Mouse (Mus musculus): ENCODE measurements around the gene Wdr95. TPM values are rescaled to one million over a fixed set of nuclear protein-coding genes. Genes with fewer than 3 reads are reported as not detected.

The Wdr95 gene
- total and polyA plus RNA-seq, 3 experiments, result not detected

Other genes starting within 250 kb of the Wdr95 start
- gene Medag, start 116.9 kb upstream of the Wdr95 start, total RNA-seq (2012; rRNA removed), result not detected in 2 replicates
- not detected for gene Medag, start 116.9 kb upstream of the Wdr95 start, polyA plus RNA-seq (2012; ENCODE audit: insufficient read depth in 1 of 2, insufficient read length in 2 of 2, low read depth in 1 of 2, low replicate concordance in 2 of 2, missing spikeins in 1 of 2)
- gene Tex26, start 89.0 kb upstream of the Wdr95 start, total RNA-seq (2012; rRNA removed), result not detected in 2 replicates
- not detected for gene Tex26, start 89.0 kb upstream of the Wdr95 start, polyA plus RNA-seq (2012; ENCODE audit: insufficient read depth in 1 of 2, insufficient read length in 2 of 2, low read depth in 1 of 2, low replicate concordance in 2 of 2, missing spikeins in 1 of 2)
- gene Hsph1, start 107.7 kb downstream of the Wdr95 start, total RNA-seq (2012; rRNA removed), result 170 and 176 TPM in 2 replicates
- 100 to 1,000 TPM; 300 to 388 TPM for gene Hsph1, start 107.7 kb downstream of the Wdr95 start, polyA plus RNA-seq (2012; ENCODE audit: insufficient read depth in 1 of 2, insufficient read length in 2 of 2, low read depth in 1 of 2, low replicate concordance in 2 of 2, missing spikeins in 1 of 2)
- gene B3glct, start 149.6 kb downstream of the Wdr95 start, total RNA-seq (2012; rRNA removed), result 9.1 and 14.2 TPM in 2 replicates
- 10 to 100 TPM in 1 of 2 experiments, not detected in 1; 12.1 TPM for gene B3glct, start 149.6 kb downstream of the Wdr95 start, polyA plus RNA-seq (2012; ENCODE audit: insufficient read depth in 1 of 2, insufficient read length in 2 of 2, low read depth in 1 of 2, low replicate concordance in 2 of 2, missing spikeins in 1 of 2)

All from MEL (cell line).